Mouse (Mus musculus): ENCODE results near the gene Iffo2.

Iffo2 gene

GRCm38 (mm10) chr4:139532081-139532480, 1.7 kb downstream of the Iffo2 start:
- DNase-seq (ENCODE audit: extremely low spot score, low read depth, low spot score) = no peak

GRCm38 (mm10) chr4:139535127-139535695, 4.9 kb downstream of the Iffo2 start:
- DNase-seq (ENCODE audit: extremely low spot score, low read depth, low spot score) = no peak

- no peak for DNase-seq (ENCODE audit: extremely low spot score, low read depth, low spot score)
These were observed 5.4 kb downstream of the Iffo2 start for GRCm38 (mm10) chr4:139535719-139536118.

GRCm38 (mm10) chr4:139536706-139537105, 6.4 kb downstream of the Iffo2 start:
- no peak for DNase-seq (ENCODE audit: extremely low spot score, low read depth, low spot score)

GRCm38 (mm10) chr4:139540784-139541183, 10.4 kb downstream of the Iffo2 start:
- DNase-seq (ENCODE audit: extremely low spot score, low read depth, low spot score) = no peak

- no peak for DNase-seq (ENCODE audit: extremely low spot score, low read depth, low spot score)
These were observed 15.4 kb downstream of the Iffo2 start for GRCm38 (mm10) chr4:139545791-139546190.

GRCm38 (mm10) chr4:139549448-139549847, 19.1 kb downstream of the Iffo2 start:
- no peak for DNase-seq (ENCODE audit: extremely low spot score, low read depth, low spot score)

GRCm38 (mm10) chr4:139555235-139555634, 24.9 kb downstream of the Iffo2 start:
- DNase-seq (ENCODE audit: extremely low spot score, low read depth, low spot score) = no peak

- DNase-seq (ENCODE audit: extremely low spot score, low read depth, low spot score) = no peak
These were observed 25.6 kb downstream of the Iffo2 start for GRCm38 (mm10) chr4:139555951-139556350.

GRCm38 (mm10) chr4:139568361-139568760, 38.0 kb downstream of the Iffo2 start:
- no peak for DNase-seq (ENCODE audit: extremely low spot score, low read depth, low spot score)

- DNase-seq (ENCODE audit: extremely low spot score, low read depth, low spot score) = no peak
These were observed 40.4 kb downstream of the Iffo2 start for GRCm38 (mm10) chr4:139570756-139571155.

- no peak for DNase-seq (ENCODE audit: extremely low spot score, low read depth, low spot score)
These were observed 42.7 kb downstream of the Iffo2 start for GRCm38 (mm10) chr4:139572928-139573512.

- peak; percentile 96 for DNase-seq (ENCODE audit: extremely low spot score, low read depth, low spot score)
These were observed 43.9 kb downstream of the Iffo2 start for GRCm38 (mm10) chr4:139574156-139574798.

GRCm38 (mm10) chr4:139574799-139575672, 44.7 kb downstream of the Iffo2 start:
- DNase-seq (ENCODE audit: extremely low spot score, low read depth, low spot score) = no peak

GRCm38 (mm10) chr4:139575673-139576003, 45.3 kb downstream of the Iffo2 start:
- no peak for DNase-seq (ENCODE audit: extremely low spot score, low read depth, low spot score)

- DNase-seq (ENCODE audit: extremely low spot score, low read depth, low spot score) = no peak
These were observed 46.0 kb downstream of the Iffo2 start for GRCm38 (mm10) chr4:139576251-139576880.

GRCm38 (mm10) chr4:139577006-139577405, 46.7 kb downstream of the Iffo2 start:
- DNase-seq (ENCODE audit: extremely low spot score, low read depth, low spot score) = no peak

GRCm38 (mm10) chr4:139578389-139578788, 48.0 kb downstream of the Iffo2 start:
- DNase-seq (ENCODE audit: extremely low spot score, low read depth, low spot score) = no peak

GRCm38 (mm10) chr4:139579003-139579402, 48.7 kb downstream of the Iffo2 start:
- DNase-seq (ENCODE audit: extremely low spot score, low read depth, low spot score) = no peak

GRCm38 (mm10) chr4:139579466-139579865, 49.1 kb downstream of the Iffo2 start:
- DNase-seq (ENCODE audit: extremely low spot score, low read depth, low spot score) = no peak

- DNase-seq (ENCODE audit: extremely low spot score, low read depth, low spot score) = no peak
These were observed 50.5 kb downstream of the Iffo2 start for GRCm38 (mm10) chr4:139580663-139581336.

Measured in hindlimb bud, embryonic 11.5 days (tissue).